Mouse (Mus musculus) cerebellum, adult 2 months (tissue): ENCODE measurements around the gene Rnf43. TPM values are rescaled to one million over a fixed set of nuclear protein-coding genes. Genes with fewer than 3 reads are reported as not detected.
A peak's percentile ranks its signal among the peaks of the same experiment; 100 is the strongest.

Source experiments
- DNase-seq, 2 experiments: peaks; one replicate each; pipeline ENCODE4 v3.0.0; 2021
- H3K27ac ChIP-seq: fragments of 200-500 bp; 2 replicates; pipeline ENCODE4 v1.5.1; 2012; ENCODE audit warnings: low read length, control low read depth, inconsistent platforms; ENCODE audit not compliant: insufficient read depth
- H3K27me3 ChIP-seq: fragments of 200-500 bp; 2 replicates; pipeline ENCODE4 v1.6.1; 2012; ENCODE audit warnings: inconsistent platforms, mild to moderate bottlenecking, low read length, moderate library complexity; ENCODE audit not compliant: control insufficient read depth, insufficient read depth
- H3K4me1 ChIP-seq: fragments of 200-500 bp; 2 replicates; pipeline ENCODE4 v1.6.1; 2011; ENCODE audit warnings: low read length; ENCODE audit not compliant: control insufficient read depth, insufficient read depth
- H3K4me3 ChIP-seq: fragments of 200-500 bp; replicated peaks from 2 replicates; pipeline ENCODE3; 2011; ENCODE audit warnings: mild to moderate bottlenecking, low read depth, low read length, control low read depth; ENCODE audit not compliant: insufficient read depth
- CTCF ChIP-seq: fragments of 200-500 bp; IDR thresholded peaks from 2 replicates; pipeline ENCODE4 v1.5.1; 2011; ENCODE audit warnings: low read depth, mild to moderate bottlenecking, control low read depth, low read length, moderate library complexity, borderline replicate concordance; ENCODE audit not compliant: insufficient read depth
- POLR2A ChIP-seq: fragments of 200-500 bp; IDR thresholded peaks from 2 replicates; pipeline ENCODE4 v1.6.1; 2011; ENCODE audit warnings: low read length, control low read depth, borderline replicate concordance; ENCODE audit not compliant: insufficient read depth
- WGBS: fragments of 180-500 bp; shearing (Covaris S2); methylation state at CpG from one replicate; pipeline ENCODE4 v1.1.7; 2018; 5-methylcytosine and 5-hydroxymethylcytosine counted together
- polyA plus RNA-seq: library from polyadenylated mRNA; depleted of rRNA; stranded (reverse); fragments of >200 nt; gene quantifications from 2 replicates; pipeline ENCODE4 v1.2.3, GENCODE M21; 2012

The Rnf43 gene
- polyA plus RNA-seq, 1 experiment: 2.2 TPM

DNA sequence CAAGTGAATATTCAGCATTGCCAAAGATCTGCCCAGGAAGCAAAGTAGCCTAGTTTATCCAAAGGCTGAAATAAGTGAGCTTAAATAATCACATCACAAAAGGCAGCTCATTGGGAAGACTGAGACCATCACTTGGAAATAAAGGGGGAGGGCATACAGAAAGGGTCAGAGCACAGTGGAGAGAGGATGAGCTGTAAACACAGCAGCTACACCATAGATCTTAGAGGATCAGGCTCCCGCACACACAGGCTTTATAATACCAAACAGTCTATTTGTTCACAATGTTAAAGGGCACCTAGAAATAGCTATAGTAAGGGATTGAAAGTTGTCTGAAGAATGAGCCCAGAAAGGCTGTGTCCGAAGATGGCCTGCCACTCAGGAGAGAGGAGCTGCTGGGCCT is 23.7 kb upstream of the Rnf43 start:
- no peak for DNase-seq
- TF ChIP-seq CTCF (no peak), POLR2A (no peak)
- peak overlapping the region; percentile 42 for H3K27ac ChIP-seq
- H3K27me3 ChIP-seq: no peaks in the 10 kb centered on the region
- H3K4me1 ChIP-seq: no peaks in the 10 kb centered on the region; the same call in 1 of the 2 replicates
- 37% methylated on average over 2 of the region's 2 CpGs for WGBS
- peak overlapping the region; percentile 58 for H3K4me3 ChIP-seq

DNA sequence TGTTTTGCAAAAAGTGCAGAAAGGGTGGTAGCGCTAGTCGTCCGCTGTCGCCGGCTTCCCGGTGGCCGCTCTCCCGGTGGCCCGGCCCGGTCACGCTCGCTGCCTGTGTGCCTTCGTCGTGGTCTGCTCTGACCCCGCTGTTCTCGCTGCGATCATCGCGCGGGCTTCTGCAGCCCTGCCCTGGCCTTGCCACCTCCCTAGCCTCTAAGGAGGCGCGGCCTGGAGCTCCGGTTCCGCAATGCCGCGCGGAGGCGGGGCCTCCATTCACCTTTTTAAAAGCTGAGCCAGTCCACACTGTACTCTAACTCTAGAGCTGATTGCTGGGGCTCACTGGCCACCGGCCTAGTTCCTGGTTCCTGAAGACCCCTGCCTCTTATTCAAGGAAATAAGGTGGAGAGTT is 23.3 kb upstream of the Rnf43 start:
- peak; percentile 71 to 73 for DNase-seq
- no peaks in the 10 kb centered on the region for H3K27me3 ChIP-seq
- peak overlapping the region; percentile 58 for H3K4me3 ChIP-seq
- WGBS: 2% methylated on average over 29 of the region's 29 CpGs
- TF ChIP-seq POLR2A (peak; percentile 80), CTCF (no peak)
- peak overlapping the region; percentile 42 for H3K27ac ChIP-seq
- no peaks in the 10 kb centered on the region; the same call in 1 of the 2 replicates for H3K4me1 ChIP-seq

DNA sequence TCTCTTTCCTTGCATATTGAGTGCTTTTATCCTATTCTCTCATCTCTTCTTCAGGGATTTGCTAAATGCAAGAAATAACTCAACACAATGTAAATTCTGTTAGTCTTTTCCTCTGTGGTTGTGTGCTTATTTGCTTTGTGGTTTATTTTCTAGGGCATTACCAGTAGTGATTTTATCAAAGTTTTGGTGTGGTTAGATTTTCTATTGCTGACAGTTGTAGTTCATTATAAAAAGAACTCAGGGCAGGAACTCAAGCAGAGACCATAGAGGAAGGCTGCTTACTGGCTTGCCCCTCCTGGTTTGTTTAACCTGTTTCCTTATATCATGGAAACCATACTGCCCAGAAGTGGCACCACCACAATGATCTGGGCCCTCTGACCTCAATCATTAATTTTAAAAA is 19.7 kb upstream of the Rnf43 start:
- TF ChIP-seq CTCF (no peak), POLR2A (no peak)
- Histone ChIP-seq H3K27me3 (no peaks in the 10 kb centered on the region), H3K27ac (no peak overlapping the region), H3K4me3 (no peak overlapping the region), H3K4me1 (no peaks in the 10 kb centered on the region; the same call in 1 of the 2 replicates)
- DNase-seq: no peak

DNA sequence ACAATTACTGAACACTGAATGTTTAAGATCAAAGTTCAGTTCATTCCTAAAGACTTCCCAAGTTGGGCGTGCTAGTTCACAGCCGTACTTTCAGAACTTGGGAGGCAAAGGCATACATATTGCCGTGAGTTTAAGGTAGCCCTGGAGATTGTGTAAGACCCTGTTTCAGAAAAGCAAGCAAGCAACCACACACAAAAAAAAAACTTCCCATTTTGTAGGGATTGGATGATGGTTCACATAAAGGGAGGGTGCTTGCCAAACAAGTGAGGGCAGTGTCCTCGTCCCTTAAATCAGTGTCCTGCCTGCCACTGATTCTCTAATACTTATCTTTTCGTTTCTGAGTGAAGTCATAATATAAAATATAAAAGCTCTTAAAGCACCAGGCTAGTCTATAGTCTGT is 7.8 kb upstream of the Rnf43 start:
- 83% methylated on average over 5 of the region's 5 CpGs for WGBS
- Histone ChIP-seq H3K27ac (no peak overlapping the region), H3K27me3 (no peaks in the 10 kb centered on the region), H3K4me3 (no peak overlapping the region), H3K4me1 (no peaks in the 10 kb centered on the region)
- no peak for TF ChIP-seq CTCF
- no peak for TF ChIP-seq POLR2A
- no peak for DNase-seq

DNA sequence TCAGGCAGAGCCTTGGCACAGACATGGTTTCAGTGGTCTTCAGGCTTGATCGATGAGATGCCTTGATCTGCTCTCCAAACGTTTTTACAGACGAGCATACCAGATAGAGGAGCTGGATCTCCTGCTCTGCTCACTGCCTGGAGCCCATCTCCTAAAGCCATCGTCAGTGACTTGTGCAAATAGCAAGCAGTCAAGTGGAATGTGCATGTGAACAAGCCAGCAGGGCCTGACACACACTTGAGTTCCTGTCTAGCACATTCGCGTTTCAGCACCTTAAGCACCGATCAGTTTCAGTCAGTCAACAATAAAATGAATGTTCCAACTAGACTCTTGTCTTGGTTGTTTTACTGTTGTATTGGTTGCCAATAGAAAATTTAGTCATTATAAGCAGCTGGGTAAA is 3.3 kb upstream of the Rnf43 start:
- TF ChIP-seq CTCF (no peak), POLR2A (no peak)
- Histone ChIP-seq H3K4me3 (no peak overlapping the region), H3K27me3 (no peaks in the 10 kb centered on the region), H3K4me1 (no peaks in the 10 kb centered on the region), H3K27ac (no peak overlapping the region)
- DNase-seq: no peak
- 67% methylated on average over 7 of the region's 7 CpGs for WGBS

DNA sequence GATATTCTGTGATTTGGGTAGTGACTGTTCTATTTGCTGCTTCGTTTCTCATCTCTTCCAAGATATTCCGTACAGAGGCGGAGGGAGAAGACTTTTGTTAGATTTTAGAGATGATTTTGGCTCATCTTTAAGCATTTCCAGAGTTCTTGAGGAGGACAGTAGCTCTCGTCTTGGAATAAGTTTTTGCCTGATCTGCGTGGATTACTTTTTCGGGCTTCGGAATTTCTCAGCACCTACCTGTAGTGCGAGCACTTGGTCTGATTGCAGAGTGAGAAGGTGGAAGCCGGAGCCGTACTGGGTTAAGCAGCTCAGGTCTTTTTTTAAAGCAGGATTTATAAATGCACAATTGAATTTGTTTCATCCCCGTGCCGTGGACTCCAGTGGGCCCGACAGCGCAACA is 300 bp downstream of the Rnf43 start:
- Histone ChIP-seq H3K27me3 (no peaks in the 10 kb centered on the region), H3K4me3 (peak overlapping the region; percentile 71), H3K4me1 (no peaks in the 10 kb centered on the region), H3K27ac (no peak overlapping the region)
- TF ChIP-seq POLR2A (no peak), CTCF (no peak)
- DNase-seq: no peak
- 9% methylated on average over 14 of the region's 14 CpGs for WGBS

DNA sequence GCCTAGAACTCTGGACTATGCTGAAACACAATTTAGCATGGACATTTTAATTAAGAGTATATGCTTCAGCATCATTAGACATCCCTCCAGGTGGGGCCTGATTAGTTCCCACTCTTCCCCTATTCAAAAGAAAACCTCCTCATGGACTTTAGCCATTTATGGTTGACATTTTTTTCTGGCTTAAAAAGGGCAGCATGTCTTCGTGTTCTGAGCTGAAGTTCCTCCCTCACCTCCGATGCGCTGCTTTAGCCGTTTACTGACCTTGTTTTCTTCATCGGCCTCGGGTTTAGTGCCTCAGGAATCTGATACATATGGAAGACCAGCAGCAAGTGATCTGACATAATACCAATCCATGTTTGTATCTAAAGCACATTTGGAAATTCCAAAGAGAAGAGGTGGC is 1.4 kb downstream of the Rnf43 start:
- WGBS: 88% methylated on average over 6 of the region's 6 CpGs
- no peak overlapping the region for H3K27ac ChIP-seq
- H3K4me3 ChIP-seq: no peak overlapping the region

DNA sequence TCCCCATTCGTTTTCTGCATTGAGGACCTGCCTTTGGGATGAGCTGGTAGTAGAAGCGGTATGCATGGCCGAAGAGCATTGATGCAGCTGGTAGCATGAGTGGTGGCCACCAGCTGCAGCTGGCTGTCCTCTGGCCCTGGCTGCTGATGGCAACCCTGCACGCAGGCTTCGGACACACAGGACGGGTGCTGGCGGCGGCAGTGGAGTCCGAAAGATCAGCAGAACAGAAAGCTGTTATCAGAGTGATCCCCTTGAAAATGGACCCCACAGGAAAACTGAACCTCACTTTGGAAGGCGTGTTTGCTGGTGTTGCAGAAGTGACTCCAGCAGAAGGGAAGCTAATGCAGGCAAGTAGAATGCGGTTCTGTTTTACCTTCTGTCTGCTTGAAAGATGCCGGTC is 2.0 kb downstream of the Rnf43 start:
- Histone ChIP-seq H3K4me3 (no peak overlapping the region), H3K27me3 (no peaks in the 10 kb centered on the region), H3K27ac (no peak overlapping the region), H3K4me1 (no peaks in the 10 kb centered on the region)
- DNase-seq: peak in 1 of 2 experiments; percentile 22
- TF ChIP-seq CTCF (no peak), POLR2A (no peak)
- WGBS: 88% methylated on average over 12 of the region's 12 CpGs

More for the DNA sequence above, 1.4 kb downstream of the Rnf43 start:
- Histone ChIP-seq H3K4me1 (no peaks in the 10 kb centered on the region), H3K27me3 (no peaks in the 10 kb centered on the region)
- DNase-seq: no peak
- TF ChIP-seq POLR2A (no peak), CTCF (no peak)

DNA sequence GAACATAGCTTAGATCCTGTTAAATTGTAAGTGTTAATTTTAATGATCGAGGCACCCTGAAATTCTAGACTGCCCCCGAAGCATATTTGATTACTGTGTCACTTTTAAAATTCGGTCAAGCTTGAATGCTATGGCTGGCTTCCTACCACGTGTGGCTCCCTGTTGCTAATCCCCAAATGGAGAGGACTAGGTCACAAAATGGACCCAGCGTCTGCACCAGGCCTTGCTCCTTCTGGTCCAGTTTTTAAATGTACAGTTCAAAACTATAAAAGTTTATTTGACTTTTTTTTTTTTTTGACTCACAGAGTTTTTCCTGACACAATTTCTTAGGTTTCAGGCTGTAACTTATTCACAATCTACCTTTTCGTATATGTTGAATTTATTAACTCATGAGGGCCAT is 2.7 kb downstream of the Rnf43 start:
- no peak for TF ChIP-seq CTCF
- no peak for DNase-seq
- Histone ChIP-seq H3K4me1 (no peaks in the 10 kb centered on the region), H3K4me3 (no peak overlapping the region), H3K27me3 (no peaks in the 10 kb centered on the region), H3K27ac (no peak overlapping the region)
- 64% methylated on average over 6 of the region's 6 CpGs for WGBS
